Mouse (Mus musculus) left cerebral cortex, postnatal 4 days (tissue): ENCODE results near the gene Btbd35f5. TPM values are rescaled to one million over a fixed set of nuclear protein-coding genes. Genes with fewer than 3 reads are reported as not detected.
"Not testable (repeated sequence)": the region's sequence is repeated elsewhere in the genome, so short reads cannot be mapped to it uniquely, and the experiment has no call there.

ENCODE experiments used
- DNase-seq: peaks from one replicate; pipeline ENCODE4 v3.0.0-alpha.2; 2022
- intact Hi-C: fragments of 180-260 bp; cut with DNase I; formaldehyde crosslinking; loops from one replicate; pipeline ENCODE4 v1.15.1; 2025
- total RNA-seq, 2 experiments: library from RNA; stranded (reverse); gene quantifications; 2 replicates each; pipeline ENCODE4 v1.2.3; 2021

Gene Btbd35f5
- not detected for total RNA-seq

- intact Hi-C loops, result not testable (repeated sequence)
Observed at GRCm38 (mm10) chrX:32973597-32973996, at the start of gene Btbd35f5. Gene Btbd35f5, plus strand, starts transcription at chrX:32973897.

GRCm38 (mm10) chrX:32941468-32941867 lies 32.2 kb upstream of the Btbd35f5 start, which contains the start of gene Gm21789:
Gene Gm21789, plus strand, starts transcription at chrX:32941768.
- DNase-seq, intact Hi-C loops: not testable (repeated sequence)

More at GRCm38 (mm10) chrX:32973597-32973996, at the start of gene Btbd35f5:
- not testable (repeated sequence) for DNase-seq

Other genes starting within 250 kb of the Btbd35f5 start
- gene Btbd35f21, start 247.8 kb upstream of the Btbd35f5 start, total RNA-seq, result not detected
- gene Btbd35f30, start 79.3 kb upstream of the Btbd35f5 start, total RNA-seq, result not detected
- not detected for gene Gm21789, start 32.1 kb upstream of the Btbd35f5 start, total RNA-seq